Mouse (Mus musculus): ENCODE results near the gene Esr2. TPM values are rescaled to one million over a fixed set of nuclear protein-coding genes. Genes with fewer than 3 reads are reported as not detected.

Gene Esr2
- polyA plus RNA-seq, 1 experiment from 2014 or later = 0.20 TPM

- H3K4me1 ChIP-seq (ENCODE audit: control insufficient read depth, insufficient read depth, low read length) = no peaks in the 10 kb centered on the region
- no peak overlapping the region for H3K4me2 ChIP-seq (ENCODE audit: low read depth, severe bottlenecking)
- WGBS = 80% methylated on average over 4 of the region's 4 CpGs
- no peak for DNase-seq (ENCODE audit: low spot score)
- ATAC-seq (ENCODE audit: insufficient number of reproducible peaks, low FRiP score, low TSS enrichment, low read depth) = no peak
- H3K36me3 ChIP-seq (ENCODE audit: control insufficient read depth, insufficient read depth, low read length) = no peaks in the 10 kb centered on the region
- no peaks in the 10 kb centered on the region for H3K27me3 ChIP-seq (ENCODE audit: control insufficient read depth, insufficient read depth, low read length)
- H3K27ac ChIP-seq (replicated peaks; ENCODE audit: low read depth, low read length) = no peak overlapping the region
- H3K9ac ChIP-seq (ENCODE audit: low read length) = no peak overlapping the region
- H3K4me3 ChIP-seq (ENCODE audit: low read depth, low read length) = no peak overlapping the region
- no peaks in the 10 kb centered on the region for H3K9me3 ChIP-seq (ENCODE audit: control insufficient read depth, low read length)
Measured at GRCm38 (mm10) chr12:76132591-76132990, 44.5 kb downstream of the Esr2 start.

GRCm38 (mm10) chr12:76130891-76131290 lies 46.2 kb downstream of the Esr2 start:
- DNase-seq (ENCODE audit: low spot score) = no peak
- no peaks in the 10 kb centered on the region for H3K27me3 ChIP-seq (ENCODE audit: control insufficient read depth, insufficient read depth, low read length)
- H3K4me1 ChIP-seq (ENCODE audit: control insufficient read depth, insufficient read depth, low read length) = no peaks in the 10 kb centered on the region
- no peak overlapping the region for H3K9ac ChIP-seq (ENCODE audit: low read length)
- WGBS = 93% methylated on average over 6 of the region's 6 CpGs
- H3K9me3 ChIP-seq (ENCODE audit: control insufficient read depth, low read length) = no peaks in the 10 kb centered on the region
- no peak for ATAC-seq (ENCODE audit: insufficient number of reproducible peaks, low FRiP score, low TSS enrichment, low read depth)
- H3K4me2 ChIP-seq (ENCODE audit: low read depth, severe bottlenecking) = no peak overlapping the region
- no peak overlapping the region for H3K27ac ChIP-seq (replicated peaks; ENCODE audit: low read depth, low read length)
- H3K4me3 ChIP-seq (ENCODE audit: low read depth, low read length) = no peak overlapping the region
- no peaks in the 10 kb centered on the region for H3K36me3 ChIP-seq (ENCODE audit: control insufficient read depth, insufficient read depth, low read length)

GRCm38 (mm10) chr12:76130281-76130680 lies 46.8 kb downstream of the Esr2 start:
- WGBS = 23% methylated on average over 4 of the region's 4 CpGs
- Histone ChIP-seq H3K36me3 (ENCODE audit: control insufficient read depth, insufficient read depth, low read length) (no peaks in the 10 kb centered on the region), H3K27ac (replicated peaks; ENCODE audit: low read depth, low read length) (no peak overlapping the region), H3K4me2 (ENCODE audit: low read depth, severe bottlenecking) (no peak overlapping the region), H3K9ac (ENCODE audit: low read length) (no peak overlapping the region), H3K4me3 (ENCODE audit: low read depth, low read length) (no peak overlapping the region), H3K4me1 (ENCODE audit: control insufficient read depth, insufficient read depth, low read length) (no peaks in the 10 kb centered on the region), H3K27me3 (ENCODE audit: control insufficient read depth, insufficient read depth, low read length) (no peaks in the 10 kb centered on the region), H3K9me3 (ENCODE audit: control insufficient read depth, low read length) (no peaks in the 10 kb centered on the region)
- DNase-seq (ENCODE audit: low spot score) = peak; percentile 62
- ATAC-seq (ENCODE audit: insufficient number of reproducible peaks, low FRiP score, low TSS enrichment, low read depth) = no peak

GRCm38 (mm10) chr12:76128831-76129230 lies 48.2 kb downstream of the Esr2 start:
- Histone ChIP-seq H3K27me3 (ENCODE audit: control insufficient read depth, insufficient read depth, low read length) (no peaks in the 10 kb centered on the region), H3K9me3 (ENCODE audit: control insufficient read depth, low read length) (no peaks in the 10 kb centered on the region), H3K4me2 (ENCODE audit: low read depth, severe bottlenecking) (no peak overlapping the region), H3K27ac (replicated peaks; ENCODE audit: low read depth, low read length) (no peak overlapping the region), H3K4me3 (ENCODE audit: low read depth, low read length) (no peak overlapping the region), H3K36me3 (ENCODE audit: control insufficient read depth, insufficient read depth, low read length) (no peaks in the 10 kb centered on the region), H3K4me1 (ENCODE audit: control insufficient read depth, insufficient read depth, low read length) (no peaks in the 10 kb centered on the region), H3K9ac (ENCODE audit: low read length) (no peak overlapping the region)
- 85% methylated on average over 10 of the region's 10 CpGs for WGBS
- no peak for ATAC-seq (ENCODE audit: insufficient number of reproducible peaks, low FRiP score, low TSS enrichment, low read depth)
- no peak for DNase-seq (ENCODE audit: low spot score)

- Histone ChIP-seq H3K36me3 (ENCODE audit: control insufficient read depth, insufficient read depth, low read length) (no peaks in the 10 kb centered on the region), H3K4me3 (ENCODE audit: low read depth, low read length) (no peak overlapping the region), H3K4me2 (ENCODE audit: low read depth, severe bottlenecking) (no peak overlapping the region), H3K27ac (replicated peaks; ENCODE audit: low read depth, low read length) (no peak overlapping the region), H3K9me3 (ENCODE audit: control insufficient read depth, low read length) (no peaks in the 10 kb centered on the region), H3K4me1 (ENCODE audit: control insufficient read depth, insufficient read depth, low read length) (no peaks in the 10 kb centered on the region), H3K27me3 (ENCODE audit: control insufficient read depth, insufficient read depth, low read length) (no peaks in the 10 kb centered on the region), H3K9ac (ENCODE audit: low read length) (no peak overlapping the region)
- WGBS = 80% methylated on average over 3 of the region's 3 CpGs
- ATAC-seq (ENCODE audit: insufficient number of reproducible peaks, low FRiP score, low TSS enrichment, low read depth) = no peak
- DNase-seq (ENCODE audit: low spot score) = no peak
Measured at GRCm38 (mm10) chr12:76128306-76128705, 48.8 kb downstream of the Esr2 start.

GRCm38 (mm10) chr12:76123223-76123622 lies 53.8 kb downstream of the Esr2 start:
- WGBS = 92% methylated on average over 6 of the region's 6 CpGs
- no peaks in the 10 kb centered on the region for H3K36me3 ChIP-seq (ENCODE audit: control insufficient read depth, insufficient read depth, low read length)
- no peak overlapping the region for H3K27ac ChIP-seq (replicated peaks; ENCODE audit: low read depth, low read length)
- no peak overlapping the region for H3K4me3 ChIP-seq (ENCODE audit: low read depth, low read length)
- H3K4me2 ChIP-seq (ENCODE audit: low read depth, severe bottlenecking) = no peak overlapping the region
- DNase-seq (ENCODE audit: low spot score) = no peak
- no peaks in the 10 kb centered on the region for H3K9me3 ChIP-seq (ENCODE audit: control insufficient read depth, low read length)
- H3K9ac ChIP-seq (ENCODE audit: low read length) = no peak overlapping the region
- ATAC-seq (ENCODE audit: insufficient number of reproducible peaks, low FRiP score, low TSS enrichment, low read depth) = no peak
- H3K27me3 ChIP-seq (ENCODE audit: control insufficient read depth, insufficient read depth, low read length) = no peaks in the 10 kb centered on the region
- no peaks in the 10 kb centered on the region for H3K4me1 ChIP-seq (ENCODE audit: control insufficient read depth, insufficient read depth, low read length)

- DNase-seq (ENCODE audit: low spot score) (peak; percentile 43), ATAC-seq (ENCODE audit: insufficient number of reproducible peaks, low FRiP score, low TSS enrichment, low read depth) (no peak)
- H3K4me2 ChIP-seq (ENCODE audit: low read depth, severe bottlenecking) = no peak overlapping the region
- no peaks in the 10 kb centered on the region for H3K27me3 ChIP-seq (ENCODE audit: control insufficient read depth, insufficient read depth, low read length)
- H3K27ac ChIP-seq (replicated peaks; ENCODE audit: low read depth, low read length) = no peak overlapping the region
- 76% methylated on average over 4 of the region's 4 CpGs for WGBS
- H3K4me3 ChIP-seq (ENCODE audit: low read depth, low read length) = no peak overlapping the region
- H3K4me1 ChIP-seq (ENCODE audit: control insufficient read depth, insufficient read depth, low read length) = no peaks in the 10 kb centered on the region
- H3K9me3 ChIP-seq (ENCODE audit: control insufficient read depth, low read length) = no peaks in the 10 kb centered on the region
- no peaks in the 10 kb centered on the region for H3K36me3 ChIP-seq (ENCODE audit: control insufficient read depth, insufficient read depth, low read length)
- no peak overlapping the region for H3K9ac ChIP-seq (ENCODE audit: low read length)
Measured at GRCm38 (mm10) chr12:76117632-76118153, 59.4 kb downstream of the Esr2 start.

- H3K9me3 ChIP-seq (ENCODE audit: control insufficient read depth, low read length) = no peaks in the 10 kb centered on the region
- no peaks in the 10 kb centered on the region for H3K4me1 ChIP-seq (ENCODE audit: control insufficient read depth, insufficient read depth, low read length)
- H3K9ac ChIP-seq (ENCODE audit: low read length) = no peak overlapping the region
- 79% methylated on average over 4 of the region's 4 CpGs for WGBS
- H3K27ac ChIP-seq (replicated peaks; ENCODE audit: low read depth, low read length) = no peak overlapping the region
- no peak overlapping the region for H3K4me3 ChIP-seq (ENCODE audit: low read depth, low read length)
- no peaks in the 10 kb centered on the region for H3K27me3 ChIP-seq (ENCODE audit: control insufficient read depth, insufficient read depth, low read length)
- H3K36me3 ChIP-seq (ENCODE audit: control insufficient read depth, insufficient read depth, low read length) = no peaks in the 10 kb centered on the region
- DNase-seq (ENCODE audit: low spot score) (no peak), ATAC-seq (ENCODE audit: insufficient number of reproducible peaks, low FRiP score, low TSS enrichment, low read depth) (no peak)
- no peak overlapping the region for H3K4me2 ChIP-seq (ENCODE audit: low read depth, severe bottlenecking)
Measured at GRCm38 (mm10) chr12:76116577-76116976, 60.5 kb downstream of the Esr2 start.

- Histone ChIP-seq H3K9me3 (ENCODE audit: control insufficient read depth, low read length) (no peaks in the 10 kb centered on the region), H3K9ac (ENCODE audit: low read length) (no peak overlapping the region), H3K27ac (replicated peaks; ENCODE audit: low read depth, low read length) (no peak overlapping the region), H3K4me3 (ENCODE audit: low read depth, low read length) (no peak overlapping the region), H3K36me3 (ENCODE audit: control insufficient read depth, insufficient read depth, low read length) (peaks cover 18% of the 10 kb centered on the region), H3K27me3 (ENCODE audit: control insufficient read depth, insufficient read depth, low read length) (no peaks in the 10 kb centered on the region), H3K4me2 (ENCODE audit: low read depth, severe bottlenecking) (no peak overlapping the region), H3K4me1 (ENCODE audit: control insufficient read depth, insufficient read depth, low read length) (no peaks in the 10 kb centered on the region)
- ATAC-seq (ENCODE audit: insufficient number of reproducible peaks, low FRiP score, low TSS enrichment, low read depth) = no peak; the same call in 1 of the 2 replicates
- 85% methylated on average over 3 of the region's 3 CpGs for WGBS
- DNase-seq (ENCODE audit: low spot score) = no peak
Measured at GRCm38 (mm10) chr12:76111046-76111445, 66.0 kb downstream of the Esr2 start.

Measured in limb, embryonic 11.5 days (tissue).